Mouse (Mus musculus): Measurements from ENCODE around the gene Dnah10.
A peak's percentile ranks its signal among the peaks of the same experiment; 100 is the strongest.

Dnah10 gene

GRCm38 (mm10) chr5:124812466-124812865 lies 87.6 kb downstream of the Dnah10 start:
- no peak for DNase-seq (ENCODE audit: low spot score in 2 of 2)

- DNase-seq (ENCODE audit: low spot score in 2 of 2) = no peak
Observed at GRCm38 (mm10) chr5:124814797-124815196, 89.9 kb downstream of the Dnah10 start.

GRCm38 (mm10) chr5:124817050-124817449 lies 92.2 kb downstream of the Dnah10 start:
- DNase-seq (ENCODE audit: low spot score in 2 of 2) = no peak

- no peak for DNase-seq (ENCODE audit: low spot score in 2 of 2)
Observed at GRCm38 (mm10) chr5:124822128-124822894, 97.4 kb downstream of the Dnah10 start.

GRCm38 (mm10) chr5:124830331-124830730 lies 105.4 kb downstream of the Dnah10 start:
- no peak for DNase-seq (ENCODE audit: low spot score in 2 of 2)

GRCm38 (mm10) chr5:124835218-124835617 lies 110.3 kb downstream of the Dnah10 start:
- peak in 1 of 2 experiments; percentile 22 for DNase-seq (ENCODE audit: low spot score in 2 of 2)

- no peak for DNase-seq (ENCODE audit: low spot score in 2 of 2)
Observed at GRCm38 (mm10) chr5:124836075-124836474, 111.2 kb downstream of the Dnah10 start.

- peak in 1 of 2 experiments; percentile 73 for DNase-seq (ENCODE audit: low spot score in 2 of 2)
Observed at GRCm38 (mm10) chr5:124836621-124837020, 111.7 kb downstream of the Dnah10 start.

GRCm38 (mm10) chr5:124840202-124840601 lies 115.3 kb downstream of the Dnah10 start:
- DNase-seq (ENCODE audit: low spot score in 2 of 2) = no peak

GRCm38 (mm10) chr5:124840669-124841068 lies 115.8 kb downstream of the Dnah10 start:
- DNase-seq (ENCODE audit: low spot score in 2 of 2) = no peak

- DNase-seq (ENCODE audit: low spot score in 2 of 2) = no peak
Observed at GRCm38 (mm10) chr5:124843386-124843785, 118.5 kb downstream of the Dnah10 start.

GRCm38 (mm10) chr5:124844929-124845328 lies 120.0 kb downstream of the Dnah10 start:
- DNase-seq (ENCODE audit: low spot score in 2 of 2) = no peak

- DNase-seq (ENCODE audit: low spot score in 2 of 2) = no peak
Observed at GRCm38 (mm10) chr5:124847014-124847413, 122.1 kb downstream of the Dnah10 start.

GRCm38 (mm10) chr5:124848994-124849393 lies 124.1 kb downstream of the Dnah10 start:
- no peak for DNase-seq (ENCODE audit: low spot score in 2 of 2)

GRCm38 (mm10) chr5:124851572-124851971 lies 126.7 kb downstream of the Dnah10 start:
- no peak for DNase-seq (ENCODE audit: low spot score in 2 of 2)

- no peak for DNase-seq (ENCODE audit: low spot score in 2 of 2)
Observed at GRCm38 (mm10) chr5:124852294-124852693, 127.4 kb downstream of the Dnah10 start.

GRCm38 (mm10) chr5:124853079-124853478 lies 128.2 kb downstream of the Dnah10 start:
- DNase-seq (ENCODE audit: low spot score in 2 of 2) = peak in 1 of 2 experiments; percentile 33

- no peak for DNase-seq (ENCODE audit: low spot score in 2 of 2)
Observed at GRCm38 (mm10) chr5:124854202-124854601, 129.3 kb downstream of the Dnah10 start.

- DNase-seq (ENCODE audit: low spot score in 2 of 2) = no peak
Observed at GRCm38 (mm10) chr5:124860013-124860412, 135.1 kb downstream of the Dnah10 start.

GRCm38 (mm10) chr5:124861463-124861862 lies 136.6 kb downstream of the Dnah10 start:
- peak in 1 of 2 experiments; percentile 36 for DNase-seq (ENCODE audit: low spot score in 2 of 2)

- peak; percentile 88 to 95 for DNase-seq (ENCODE audit: low spot score in 2 of 2)
Observed at GRCm38 (mm10) chr5:124862013-124862866, 137.4 kb downstream of the Dnah10 start, which contains the start of the genes Ccdc92 and Zfp664. Ccdc92 (minus strand) TSS chr5:124862424. Zfp664 (plus strand) TSS chr5:124862691.
